Comparison of ENCODE assay signal across 15 mouse cellular contexts in genomic region chr1:19583071-19584034, GRCm38 (mm10).
"Had no signal": no experiment of that assay in that cellular context is flagged by ENCODE, and none has a peak within 500 bp of the region (broad histone marks: within the 10 kb centered on the region; RNA-seq: fewer than 3 reads in every experiment).

No protein-coding gene starts in this region.

- H3K9ac ChIP-seq: limb, embryonic 12.5 days; liver, embryonic 13.5 days; liver, postnatal 0 days; lung, embryonic 15.5 days; neural tube, embryonic 13.5 days had no signal

- H3K36me3 ChIP-seq: limb, embryonic 12.5 days; liver, embryonic 13.5 days; lung, embryonic 15.5 days; neural tube, embryonic 13.5 days had no signal

- DNase-seq: kidney, adult 11 months; kidney, adult 9 months; kidney, postnatal 36 days; layer of hippocampus, adult 9-11 months; liver; liver, embryonic 13.5 days; liver, postnatal 0 days; lung, postnatal 14 days had no signal

- H3K27me3 ChIP-seq: limb, embryonic 12.5 days; liver, embryonic 13.5 days; lung, embryonic 15.5 days; megakaryocyte, embryonic 14.5 days; neural tube, embryonic 13.5 days had no signal

- ATAC-seq: liver, postnatal 0 days had no signal

- H3K4me1 ChIP-seq: limb, embryonic 12.5 days; liver, embryonic 13.5 days; lung, embryonic 15.5 days; megakaryocyte, embryonic 14.5 days; neural tube, embryonic 13.5 days had no signal

- H3K4me3 ChIP-seq: limb, embryonic 12.5 days; liver, embryonic 13.5 days; lung, embryonic 15.5 days; megakaryocyte, embryonic 14.5 days; neural tube, embryonic 13.5 days had no signal

- H3K27ac ChIP-seq: kidney, postnatal 0 days; limb, embryonic 12.5 days; liver, embryonic 13.5 days; lung, embryonic 15.5 days; macrophage; neural tube, embryonic 13.5 days; stomach, postnatal 0 days had no signal

- H3K4me2 ChIP-seq: limb, embryonic 12.5 days; liver, embryonic 13.5 days; lung, embryonic 15.5 days; neural tube, embryonic 13.5 days had no signal

- H3K9me3 ChIP-seq: limb, embryonic 12.5 days; liver, embryonic 13.5 days; lung, embryonic 15.5 days; megakaryocyte, embryonic 14.5 days; neural tube, embryonic 13.5 days had no signal
